Mouse (Mus musculus) heart, postnatal 0 days (tissue): Measurements from ENCODE around the gene Endou.

Source experiments
- CTCF ChIP-seq: IDR thresholded peaks from 2 replicates; pipeline ENCODE4 v1.5.1; 2016; ENCODE audit warnings: antibody characterized with exemption, control low read depth, low read depth
- EP300 ChIP-seq: IDR thresholded peaks from 2 replicates; pipeline ENCODE4 v1.6.1; 2016; ENCODE audit warnings: antibody characterized with exemption, low read depth

DNA sequence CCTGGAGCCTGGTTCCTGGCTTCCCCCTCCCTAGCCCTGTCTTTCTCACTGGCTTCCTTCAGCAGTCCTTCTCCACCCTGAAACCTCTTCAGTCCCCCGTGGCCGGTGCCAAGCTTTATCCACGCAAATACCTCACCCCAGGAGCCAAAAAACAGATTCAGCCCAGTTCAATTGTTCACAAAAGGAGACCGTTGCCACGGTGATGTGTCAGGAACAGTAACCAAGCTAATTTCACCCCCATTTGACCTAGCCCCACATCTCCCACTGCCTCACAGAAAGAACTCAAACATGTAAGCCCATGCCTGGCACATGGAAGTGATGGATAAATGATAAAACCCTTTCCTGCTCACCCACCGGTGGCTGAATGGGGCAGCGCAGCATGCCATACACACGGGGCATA, 35.1 kb upstream of the Endou start:
- no peak for TF ChIP-seq CTCF
- TF ChIP-seq EP300: no peak
